Comparison of ENCODE assay signal across 21 mouse cellular contexts in genomic region chr17:87788216-87788615, GRCm38 (mm10). TPM values are rescaled to one million over a fixed set of nuclear protein-coding genes. Genes with fewer than 3 reads are reported as not detected.
A peak's percentile ranks its signal among the peaks of the same experiment; 100 is the strongest.
DNase-seq lines count a peak whose midpoint lies in the region; ATAC-seq and TF ChIP-seq lines count a peak whose summit lies in the region.
"Had no signal": no experiment of that assay in that cellular context is flagged by ENCODE, and none has a peak within 500 bp of the region (broad histone marks: within the 10 kb centered on the region; RNA-seq: fewer than 3 reads in every experiment).

No protein-coding gene starts in this region.

- TF ChIP-seq CTCF in stomach, postnatal 0 days (IDR thresholded peaks at IDR 0.05; ENCODE audit: low read depth): no peak

- no peaks in the 10 kb centered on the region for H3K9me3 ChIP-seq in heart, embryonic 10.5 days
- no peaks in the 10 kb centered on the region for H3K9me3 ChIP-seq in stomach, postnatal 0 days (ENCODE audit: control insufficient read depth, low read length)
- H3K9me3 ChIP-seq: embryonic facial prominence, embryonic 15.5 days; heart, embryonic 15.5 days; hindbrain, embryonic 15.5 days; intestine, embryonic 15.5 days; lung, embryonic 15.5 days had no signal

- no peaks in the 10 kb centered on the region for H3K36me3 ChIP-seq in heart, embryonic 10.5 days
- no peaks in the 10 kb centered on the region for H3K36me3 ChIP-seq in stomach, postnatal 0 days (ENCODE audit: control insufficient read depth, insufficient read depth, low read length)
- H3K36me3 ChIP-seq: embryonic facial prominence, embryonic 15.5 days; heart, embryonic 15.5 days; hindbrain, embryonic 15.5 days; intestine, embryonic 15.5 days; lung, embryonic 15.5 days had no signal

- H3K4me2 ChIP-seq in stomach, postnatal 0 days (replicated peaks; ENCODE audit: low read depth): no peak overlapping the region
- H3K4me2 ChIP-seq: embryonic facial prominence, embryonic 15.5 days; heart, embryonic 15.5 days; hindbrain, embryonic 15.5 days; intestine, embryonic 15.5 days; lung, embryonic 15.5 days had no signal

- no peak for TF ChIP-seq EP300 in stomach, postnatal 0 days (optimal IDR thresholded peaks at IDR 0.05)

- H3K27ac ChIP-seq in heart, embryonic 10.5 days: no peak overlapping the region
- no peak overlapping the region for H3K27ac ChIP-seq in stomach, postnatal 0 days (replicated peaks)
- H3K27ac ChIP-seq: embryonic facial prominence, embryonic 15.5 days; heart, embryonic 15.5 days; hindbrain, embryonic 15.5 days; intestine, embryonic 15.5 days; lung, embryonic 15.5 days had no signal

- no peak for ATAC-seq in stomach, postnatal 0 days (ENCODE audit: low FRiP score, low TSS enrichment)
- ATAC-seq: intestine, embryonic 15.5 days; midbrain, embryonic 16.5 days had no signal

- H3K4me3 ChIP-seq in heart, embryonic 10.5 days: no peak overlapping the region
- no peak overlapping the region for H3K4me3 ChIP-seq in stomach, postnatal 0 days (ENCODE audit: low read depth, low read length)
- H3K4me3 ChIP-seq: embryonic facial prominence, embryonic 15.5 days; heart, embryonic 15.5 days; hindbrain, embryonic 15.5 days; intestine, embryonic 15.5 days; lung, embryonic 15.5 days had no signal

- peaks cover 19% of the 10 kb centered on the region; the same call in 1 of the 2 replicates for H3K27me3 ChIP-seq in heart, embryonic 10.5 days (ENCODE audit: insufficient read depth, poor library complexity, severe bottlenecking)
- H3K27me3 ChIP-seq in stomach, postnatal 0 days (ENCODE audit: control insufficient read depth, insufficient read depth, low read length): no peaks in the 10 kb centered on the region

- peak; percentile 41 for DNase-seq in heart, embryonic 10.5 days (ENCODE audit: low spot score)
- no peak for DNase-seq in heart, adult 8-10 months (ENCODE audit: low spot score)
- peak; percentile 22 to 26 for DNase-seq in right cerebral cortex, postnatal 10 days (ENCODE audit: low spot score in 2 of 2)
- DNase-seq in right cerebral cortex, postnatal 36 days (ENCODE audit: low spot score in 2 of 2): no peak
- peak; percentile 38 for DNase-seq in cerebellum, adult 9-10 months
- DNase-seq in stomach, postnatal 0 days (ENCODE audit: low spot score): peak; percentile 4
- DNase-seq in frontal cortex, adult 2 months (ENCODE audit: extremely low spot score in 1 of 2, low spot score in 1 of 2): no peak
- DNase-seq: adrenal gland, adult 2 months; heart, postnatal 4 days; lung, postnatal 4 days; thymus, adult 18-20 months; thymus, postnatal 4 days had no signal

- H3K9ac ChIP-seq in stomach, postnatal 0 days (ENCODE audit: low read length): no peak overlapping the region
- H3K9ac ChIP-seq: embryonic facial prominence, embryonic 15.5 days; heart, embryonic 15.5 days; hindbrain, embryonic 15.5 days; intestine, embryonic 15.5 days; lung, embryonic 15.5 days had no signal

- no peaks in the 10 kb centered on the region for H3K4me1 ChIP-seq in heart, embryonic 10.5 days
- no peaks in the 10 kb centered on the region for H3K4me1 ChIP-seq in stomach, postnatal 0 days (replicated peaks; ENCODE audit: control insufficient read depth, insufficient read depth)
- H3K4me1 ChIP-seq: embryonic facial prominence, embryonic 15.5 days; heart, embryonic 15.5 days; lung, embryonic 15.5 days had no signal

- 74% methylated on average over 6 of the region's 6 CpGs for WGBS in heart, embryonic 10.5 days
- 64% methylated on average over 6 of the region's 6 CpGs for WGBS in stomach, postnatal 0 days

RNA-seq across cellular contexts. Expression of gene Kcnk12, which starts 9.6 kb away (rescaled TPM):
- 0.06 TPM in 1 of 2 replicates, not detected in the other for polyA plus RNA-seq in heart, embryonic 10.5 days (2016; fragmentation: Nextera tagmentation; extraction: Ambion mirVana)
- not detected for total RNA-seq in heart, adult 8-10 months (2022)
- polyA plus RNA-seq in stomach, postnatal 0 days (2015; fragmentation: Nextera tagmentation; extraction: Ambion mirVana): 0.10 and 0.15 TPM in 2 replicates
- 14.9 and 20.9 TPM in 2 replicates for polyA plus RNA-seq in frontal cortex, adult 2 months (2012; rRNA removed)
- total RNA-seq: gastrocnemius, adult 8-10 months; liver, adult 2 months had no signal
- polyA plus RNA-seq: heart, embryonic 15.5 days; intestine, embryonic 15.5 days; kidney, embryonic 14.5 days had no signal

Comparison
In these comparisons a context has a peak if more than half of its experiments do, and no peak if none do; other contexts are left out.
1. DNase-seq: peak in heart, embryonic 10.5 days (single experiment), right cerebral cortex, postnatal 10 days (2 of 2), cerebellum, adult 9-10 months (single experiment) and stomach, postnatal 0 days (single experiment); none in heart, adult 8-10 months (single experiment), right cerebral cortex, postnatal 36 days (0 of 2) and frontal cortex, adult 2 months (0 of 2).
2. RNA of gene Kcnk12, which starts 9.6 kb away (polyA plus RNA-seq): 14.9 to 20.9 TPM in frontal cortex, adult 2 months; 0.10 to 0.15 TPM in stomach, postnatal 0 days and 0.06 TPM in heart, embryonic 10.5 days; every median in the first group is over 10 times any median in the second.